Mouse (Mus musculus) naive thymus-derived CD4-positive, alpha-beta T cell, adult 2 months (primary cell): Measurements from ENCODE around the gene Stk4.

Experiments
- DNase-seq: peaks from one replicate; pipeline ENCODE4 v3.0.0-alpha.2; 2011; ENCODE audit warnings: low read depth

Stk4 gene

DNA sequence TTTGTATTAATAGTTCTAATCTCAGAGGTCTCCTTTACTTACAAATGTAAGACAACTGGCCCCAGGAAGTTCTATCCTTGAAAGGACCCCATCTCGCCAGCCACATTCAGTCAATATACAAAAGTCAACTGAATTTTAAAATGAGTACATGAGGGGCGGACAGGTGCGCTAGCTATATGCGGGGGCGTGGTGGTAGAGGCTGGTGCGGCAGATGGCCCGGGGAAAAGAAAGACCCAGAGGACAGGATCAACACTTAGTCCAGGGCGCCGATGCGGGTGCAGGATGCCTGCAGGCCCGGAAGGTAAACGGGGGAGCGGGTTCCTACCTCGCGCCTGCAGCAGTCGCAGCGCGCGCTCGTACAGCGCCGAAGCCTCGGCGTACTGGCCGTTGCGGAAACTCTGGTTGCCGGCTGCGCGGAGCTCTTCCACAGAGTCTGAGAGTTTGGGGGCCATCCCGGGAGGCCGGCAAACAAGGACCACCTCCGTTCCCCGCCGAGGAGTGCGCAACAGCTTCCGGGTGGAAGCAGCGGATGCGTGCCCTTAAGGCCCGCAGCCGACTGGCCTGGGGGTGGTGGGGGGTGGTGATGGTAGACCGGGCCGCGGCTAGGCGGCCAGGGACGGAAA lies at the start of gene Stk4:
Gene Stk4, plus strand, starts transcription at position 181 of the 623 bp plus-strand sequence.
- DNase-seq = peak; percentile 65

DNA sequence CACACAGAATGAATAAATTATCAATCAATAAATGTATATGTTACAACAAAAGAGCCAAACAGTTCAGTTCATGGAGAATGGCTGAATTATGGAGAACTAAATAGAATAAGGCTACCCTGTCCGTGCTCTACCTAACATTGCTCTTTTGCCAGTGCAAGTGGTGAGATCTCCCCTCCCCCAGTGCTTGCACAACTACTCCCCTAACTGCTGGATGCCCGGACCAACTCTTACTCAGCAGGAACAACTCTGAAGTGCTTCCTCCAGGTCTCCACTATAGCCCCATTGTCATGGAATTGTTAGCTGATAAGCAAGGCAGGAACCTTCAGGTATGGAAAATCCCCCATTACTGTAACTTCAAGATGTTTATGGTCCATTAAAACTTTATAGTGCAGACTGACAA lies 48.0 kb upstream of the Stk4 start:
- no peak for DNase-seq

DNA sequence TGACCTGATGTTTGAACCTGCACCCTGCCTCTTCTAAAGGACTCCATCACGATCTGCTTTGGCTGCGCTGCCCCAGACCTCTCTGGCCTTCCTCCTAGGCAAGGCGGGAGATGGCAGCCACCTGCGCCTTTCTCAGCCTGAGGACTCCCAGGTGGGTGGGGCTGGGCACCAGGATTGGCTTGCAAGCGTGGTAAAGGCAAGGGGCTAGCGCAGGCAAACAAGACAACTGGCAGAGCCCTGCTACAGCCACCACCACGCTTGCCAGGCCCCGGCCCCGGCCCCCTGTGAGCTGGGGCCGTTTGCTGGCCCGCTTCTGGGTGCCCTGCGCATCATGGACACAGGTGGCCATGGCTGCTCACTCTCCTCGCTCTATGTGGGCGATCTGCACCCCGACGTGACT lies 45.0 kb upstream of the Stk4 start, which contains the start of gene Pabpc1l:
Gene Pabpc1l, plus strand, starts transcription at position 301 of the 400 bp plus-strand sequence.
- DNase-seq = no peak

DNA sequence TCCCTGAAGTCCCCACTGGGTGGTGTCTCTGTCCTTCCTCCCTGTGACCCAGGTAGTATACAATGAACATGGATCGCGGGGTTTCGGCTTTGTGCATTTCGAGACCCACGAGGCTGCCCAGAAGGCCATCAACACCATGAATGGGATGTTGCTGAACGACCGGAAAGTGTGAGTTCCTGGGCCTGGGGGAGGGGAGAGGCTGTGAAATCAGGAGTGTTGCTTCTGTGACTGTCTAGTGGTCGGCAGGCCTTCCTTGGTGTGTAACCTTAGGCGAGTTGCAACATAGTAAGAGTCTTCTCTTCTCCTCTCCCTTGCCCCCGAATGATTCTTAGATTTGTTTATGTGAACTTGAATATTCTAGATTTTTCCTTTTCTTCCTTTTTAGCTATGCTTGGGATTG lies 39.0 kb upstream of the Stk4 start:
- DNase-seq = no peak

DNA sequence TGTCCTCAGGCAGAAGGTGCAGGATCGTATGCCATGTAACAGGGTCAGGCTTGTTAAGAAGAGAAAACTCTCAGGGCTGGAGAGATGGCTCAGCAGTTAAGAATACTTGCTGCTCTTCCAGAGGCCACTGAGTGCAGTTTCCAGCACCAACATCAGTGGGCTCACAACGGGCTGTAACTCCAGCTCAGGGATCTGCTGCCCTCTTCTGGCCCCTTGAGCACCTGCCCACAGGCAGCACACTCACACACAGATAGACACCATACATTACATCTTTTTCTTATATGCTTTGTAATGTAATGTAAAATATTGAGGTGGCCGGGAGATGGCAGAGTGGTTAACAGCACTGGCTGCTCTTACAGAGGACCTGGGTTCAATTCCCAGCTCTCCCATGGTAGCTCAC lies 37.1 kb upstream of the Stk4 start:
- no peak for DNase-seq

DNA sequence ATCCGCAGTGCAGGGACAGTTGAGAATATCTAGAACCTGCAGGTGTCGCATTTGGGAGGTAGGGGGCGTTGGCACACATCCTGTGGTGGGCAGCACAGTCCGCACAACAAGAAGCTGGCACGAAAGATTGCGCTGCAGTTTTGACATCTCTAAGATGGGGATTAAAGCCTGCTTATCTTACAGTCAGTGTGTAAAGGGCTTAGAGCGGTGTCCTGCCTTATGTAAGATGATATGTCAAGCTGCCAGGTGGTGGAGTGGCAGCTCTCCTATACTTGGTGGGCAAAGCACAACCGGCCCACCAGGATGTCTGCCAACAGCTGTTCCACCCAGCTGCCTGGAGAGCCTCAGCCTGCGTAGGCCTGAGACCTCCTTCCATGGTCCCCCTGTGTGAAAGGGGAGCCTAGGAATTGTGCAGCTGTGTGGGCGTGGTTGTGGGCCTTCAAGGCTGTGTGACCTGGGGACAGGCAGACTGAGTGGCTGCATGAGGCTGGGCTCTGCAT lies 33.6 kb upstream of the Stk4 start:
- peak; percentile 24 for DNase-seq

DNA sequence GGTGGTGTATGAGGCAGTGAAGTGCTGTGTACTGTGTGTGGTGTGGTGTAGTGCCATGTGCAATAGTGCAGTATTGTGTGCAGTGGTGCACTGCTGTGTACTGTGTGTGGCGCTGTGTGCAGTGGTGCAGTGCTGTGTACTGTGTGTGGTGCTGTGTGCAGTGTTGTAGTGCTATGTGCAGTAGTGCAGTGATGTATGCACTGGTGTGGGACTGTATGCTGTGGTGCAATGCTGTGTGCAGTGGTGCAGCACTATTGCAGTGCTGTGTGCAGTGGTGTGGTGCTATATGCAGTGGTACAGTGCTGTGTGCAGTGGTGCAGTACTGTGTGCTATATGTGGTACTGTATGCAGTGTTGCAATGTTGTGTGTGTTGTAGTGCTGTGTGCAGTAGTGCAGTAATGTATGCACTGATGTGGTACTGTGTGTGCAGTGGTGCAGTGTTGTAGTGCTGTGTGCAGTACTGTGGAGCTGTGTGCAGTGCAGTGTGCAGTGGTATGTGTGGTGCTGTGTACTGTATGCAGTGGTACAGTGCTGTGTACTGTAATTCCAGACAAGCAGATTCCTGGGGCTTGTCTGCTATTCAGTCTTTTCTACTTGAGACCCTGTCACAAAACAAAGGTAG lies 31.6 kb upstream of the Stk4 start:
- DNase-seq = no peak

DNA sequence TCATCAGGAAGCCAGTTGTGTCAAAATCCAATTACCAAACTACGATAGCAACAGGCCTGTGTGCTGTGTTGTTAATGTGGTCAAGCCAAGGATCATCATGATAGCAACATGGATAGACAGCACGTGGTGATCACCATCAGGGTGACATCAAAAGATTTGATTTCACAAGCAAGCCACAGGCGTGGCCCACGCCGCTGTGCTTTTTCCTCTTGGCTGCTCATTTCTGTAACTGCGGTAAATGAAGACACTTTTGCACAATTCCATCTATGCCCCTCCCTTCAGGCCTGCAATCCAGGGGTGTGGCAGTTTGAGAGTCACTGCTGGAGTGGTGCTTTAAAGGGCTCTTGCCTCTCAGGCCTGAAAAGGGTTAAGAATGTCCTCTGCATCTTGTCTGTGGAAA lies 29.2 kb upstream of the Stk4 start:
- DNase-seq = no peak

DNA sequence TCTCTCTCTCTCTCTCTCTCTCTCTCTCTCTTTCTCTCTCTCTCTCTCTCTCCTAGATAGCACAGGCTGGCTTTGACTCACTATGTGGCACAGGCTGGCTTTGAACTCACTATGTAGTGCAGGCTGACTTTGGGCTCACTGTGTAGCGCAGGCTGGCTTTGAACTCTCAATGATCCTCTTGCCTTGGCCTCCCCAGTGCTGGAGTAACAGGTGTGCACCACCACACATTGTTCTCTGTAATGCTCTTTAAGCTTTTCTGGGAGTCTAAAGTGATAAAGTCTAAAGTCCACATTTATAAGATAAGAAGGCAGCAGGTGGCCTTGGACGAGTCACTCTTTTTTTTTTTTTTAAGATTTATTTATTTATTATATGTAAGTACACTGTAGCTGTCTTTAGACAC lies 28.6 kb upstream of the Stk4 start:
- DNase-seq = no peak

DNA sequence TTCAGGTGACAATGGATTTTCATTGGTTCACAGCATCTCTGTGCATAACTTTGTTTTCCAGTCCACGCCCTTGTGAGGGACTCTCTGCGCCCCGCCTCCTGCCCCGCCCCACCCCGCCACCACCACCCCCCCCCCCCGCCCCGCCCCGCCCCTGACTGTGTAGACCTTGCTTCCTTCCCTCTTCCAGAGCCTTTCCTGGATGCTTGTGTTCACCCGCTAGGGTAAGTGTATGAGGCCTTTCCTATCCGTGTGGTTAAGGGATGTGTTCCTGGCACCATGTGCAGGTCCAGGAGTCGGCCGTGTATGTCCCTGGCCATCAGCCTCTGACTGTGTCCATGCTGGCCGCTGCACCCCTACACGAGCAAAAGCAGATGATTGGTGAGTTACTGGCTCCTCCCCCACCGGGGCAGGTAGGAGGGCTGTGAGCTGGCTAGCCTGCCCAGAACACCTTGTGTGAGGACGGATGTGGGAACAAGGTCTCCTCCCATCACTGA lies 22.9 kb upstream of the Stk4 start:
- DNase-seq = peak; percentile 78

DNA sequence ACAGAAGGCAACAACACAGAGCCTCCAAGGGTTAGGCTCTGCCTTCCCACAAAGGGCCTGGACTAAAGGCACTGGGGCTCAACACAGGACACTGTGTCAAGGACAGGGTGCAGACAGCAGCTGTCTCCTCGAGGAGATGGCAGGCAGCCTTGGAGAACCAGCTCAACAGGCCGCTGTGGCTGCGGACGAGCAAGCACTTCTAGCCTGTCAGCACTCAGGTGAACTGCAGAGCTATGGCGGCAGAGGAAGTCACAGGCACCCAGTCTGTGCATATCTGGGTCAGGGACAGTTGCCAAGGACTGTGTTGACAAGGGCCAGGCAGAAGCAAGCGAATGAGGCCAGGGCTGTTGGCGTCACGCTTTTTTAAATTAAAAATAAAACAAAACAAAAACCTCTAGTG lies 16.4 kb upstream of the Stk4 start:
- DNase-seq = no peak

DNA sequence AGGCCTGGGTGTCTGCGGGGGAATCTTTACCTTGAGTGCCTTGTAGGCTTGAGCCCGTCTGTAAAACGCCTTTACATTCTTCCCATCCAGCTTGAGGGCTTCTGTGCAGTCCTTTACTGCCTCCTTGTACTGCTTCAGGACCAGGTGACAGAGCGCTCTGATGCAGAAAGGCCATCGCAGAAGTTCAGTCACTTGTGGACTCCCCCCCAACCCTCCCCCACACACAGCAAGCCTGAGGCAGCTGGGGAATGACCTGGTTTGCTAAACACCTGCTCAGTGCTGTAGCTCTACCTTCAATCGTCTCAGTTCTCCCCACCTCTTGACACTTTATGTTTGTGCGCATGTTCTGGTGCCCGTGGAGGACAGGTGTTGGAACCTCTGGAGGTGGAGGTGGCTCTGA lies 15.5 kb upstream of the Stk4 start:
- DNase-seq = no peak

DNA sequence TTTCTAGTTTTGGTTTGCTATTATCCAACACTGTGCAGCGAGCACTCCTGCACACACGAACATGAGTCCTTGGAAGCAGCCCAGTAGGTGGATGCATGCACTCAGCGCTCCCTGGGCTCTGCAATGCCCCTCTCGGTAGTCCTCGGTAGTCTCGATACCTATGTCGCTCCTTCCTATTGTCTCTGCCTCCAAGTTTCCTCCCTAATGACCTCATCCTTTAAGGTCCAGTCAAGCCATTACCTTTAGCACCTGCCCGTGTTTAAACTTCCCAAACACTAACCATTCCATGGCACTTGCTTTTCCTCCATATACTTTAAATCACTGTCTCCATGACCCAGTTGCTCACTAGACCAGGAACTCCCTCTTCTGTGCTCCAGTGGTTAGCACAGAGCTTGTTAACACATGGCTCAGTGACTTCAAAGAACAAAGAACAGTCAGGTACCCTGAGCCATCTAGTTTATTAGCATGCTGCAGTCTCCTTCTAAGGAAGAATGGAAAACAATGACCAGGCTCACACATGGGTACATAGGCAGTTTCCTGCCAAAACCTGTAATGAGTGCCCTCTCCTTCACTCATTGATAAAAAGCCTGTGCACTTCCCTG lies 10.4 kb upstream of the Stk4 start:
- no peak for DNase-seq

DNA sequence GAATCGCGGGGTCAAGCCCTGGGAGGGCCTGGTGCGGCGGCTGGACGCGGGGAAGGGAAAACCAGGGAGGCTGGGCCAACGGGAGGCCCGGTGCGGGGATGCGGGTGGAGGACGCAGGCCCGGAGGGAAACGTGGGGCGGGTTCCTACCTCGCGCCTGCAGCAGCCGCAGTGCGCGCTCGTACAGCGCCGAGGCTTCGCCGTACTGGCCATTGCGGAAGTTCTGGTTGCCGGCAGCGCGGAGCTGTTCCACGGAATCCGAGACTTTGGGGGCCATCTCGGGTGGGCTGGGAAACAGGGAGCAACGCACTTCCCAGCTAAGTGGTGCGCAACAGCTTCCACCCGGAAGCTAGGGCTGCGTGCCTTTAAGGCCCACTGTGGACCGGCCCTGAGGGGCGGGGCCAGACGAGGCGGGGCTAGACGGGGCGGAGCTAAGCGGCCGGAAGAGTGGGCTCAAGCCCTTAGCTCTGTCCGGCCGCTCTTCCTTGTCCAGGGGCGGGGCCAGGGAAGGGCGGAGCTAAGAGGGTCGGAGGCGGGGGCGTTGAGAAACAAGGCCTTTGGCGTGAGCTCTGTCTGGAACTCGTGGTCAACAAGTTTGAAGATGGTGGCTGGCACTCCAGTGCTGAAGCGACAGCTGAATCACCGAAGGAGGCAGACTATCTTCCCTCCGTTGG lies 779 bp downstream of the Stk4 start, which contains the start of gene Tomm34:
Gene Tomm34, minus strand, starts transcription at position 405 of the 672 bp plus-strand sequence.
- DNase-seq = peak; percentile 89

DNA sequence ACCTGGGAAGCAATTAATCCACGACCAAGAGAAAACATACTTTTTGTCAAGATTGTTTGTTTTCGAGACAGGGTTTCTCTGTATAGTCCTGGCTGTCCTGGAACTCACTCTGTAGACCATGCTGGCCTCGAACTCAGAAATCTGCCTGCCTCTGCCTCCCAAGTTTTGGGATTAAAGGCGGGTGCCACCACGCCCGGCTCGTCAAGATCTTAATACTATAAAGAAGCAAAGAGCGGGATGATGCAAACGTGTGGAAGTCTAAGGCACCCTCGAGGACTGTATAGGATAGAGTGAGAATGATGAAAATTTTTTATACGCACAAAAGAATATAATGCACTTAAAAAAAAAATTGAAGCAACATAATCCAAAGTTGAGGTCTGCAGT lies 1.3 kb downstream of the Stk4 start:
- DNase-seq = peak; percentile 23

DNA sequence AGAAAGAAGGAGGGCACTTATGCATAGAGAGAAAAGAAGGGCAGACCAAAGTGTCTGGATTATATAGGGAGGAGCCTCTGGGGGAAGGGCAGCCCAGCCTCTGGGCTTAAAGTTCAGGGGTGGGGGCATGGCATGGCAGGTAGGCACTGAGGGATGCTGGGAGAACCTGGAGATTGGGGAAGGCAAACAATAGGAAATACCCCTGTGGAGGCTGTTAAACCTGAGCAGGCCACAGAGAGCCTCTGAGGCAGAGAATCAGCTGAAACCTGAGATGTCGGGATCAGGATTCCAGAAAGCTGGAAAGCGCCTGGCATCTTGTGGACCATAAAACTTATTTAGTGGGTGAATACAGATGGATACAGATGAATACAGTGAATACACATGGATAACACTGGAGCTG lies 2.0 kb downstream of the Stk4 start:
- DNase-seq = peak; percentile 12

DNA sequence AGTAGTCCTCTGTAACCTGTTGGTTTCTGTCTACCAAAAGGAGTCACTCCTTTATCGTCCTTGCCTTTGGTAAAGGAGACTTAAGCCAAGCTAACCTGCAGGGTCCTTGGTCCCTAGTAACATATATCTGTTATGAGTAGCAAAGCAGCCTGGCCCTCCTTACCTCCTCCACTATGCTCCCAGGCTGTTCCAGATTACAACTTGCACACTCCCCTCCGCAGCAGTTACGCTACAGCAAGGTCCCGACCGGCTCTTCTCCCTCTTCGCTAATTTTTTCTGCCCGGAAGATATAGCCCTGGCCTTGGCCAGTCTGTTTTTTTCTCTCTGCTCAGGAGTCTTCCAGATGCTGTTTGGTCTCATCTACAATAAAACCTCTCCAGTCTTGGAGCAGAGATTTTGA lies 3.0 kb downstream of the Stk4 start:
- no peak for DNase-seq

DNA sequence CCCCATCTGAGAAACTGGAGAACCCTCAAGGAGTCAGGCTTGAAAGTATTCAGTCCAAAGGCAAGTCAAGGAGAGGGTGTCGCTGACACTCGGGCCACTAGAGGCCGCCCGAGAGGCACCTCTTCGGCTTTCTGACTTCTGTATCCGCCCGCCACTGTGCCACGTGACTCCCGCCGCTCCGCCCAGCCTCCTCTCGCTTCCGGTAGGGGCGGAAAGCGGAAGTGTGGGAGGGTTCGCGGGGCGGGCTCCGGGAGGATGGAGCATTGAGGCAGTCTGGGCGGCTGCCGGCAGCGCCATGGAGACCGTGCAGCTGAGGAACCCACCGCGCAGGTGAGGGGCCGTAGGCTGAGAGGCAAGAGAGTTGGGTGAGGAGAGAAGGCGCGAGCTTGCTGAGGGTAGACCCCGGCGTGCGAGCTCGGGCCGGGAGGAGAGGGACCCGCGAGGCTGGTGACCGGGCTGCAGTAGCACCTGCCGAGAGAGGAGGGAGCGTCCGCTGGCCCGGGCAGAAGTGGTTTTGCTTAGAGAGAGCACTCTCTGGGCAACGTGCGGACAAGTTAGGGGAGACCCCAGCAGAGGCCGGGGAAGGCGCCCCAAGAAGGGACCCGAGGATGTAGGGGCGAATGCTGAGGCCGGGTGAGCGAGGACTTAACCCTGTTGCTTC lies 3.9 kb downstream of the Stk4 start:
- DNase-seq = peak; percentile 99

DNA sequence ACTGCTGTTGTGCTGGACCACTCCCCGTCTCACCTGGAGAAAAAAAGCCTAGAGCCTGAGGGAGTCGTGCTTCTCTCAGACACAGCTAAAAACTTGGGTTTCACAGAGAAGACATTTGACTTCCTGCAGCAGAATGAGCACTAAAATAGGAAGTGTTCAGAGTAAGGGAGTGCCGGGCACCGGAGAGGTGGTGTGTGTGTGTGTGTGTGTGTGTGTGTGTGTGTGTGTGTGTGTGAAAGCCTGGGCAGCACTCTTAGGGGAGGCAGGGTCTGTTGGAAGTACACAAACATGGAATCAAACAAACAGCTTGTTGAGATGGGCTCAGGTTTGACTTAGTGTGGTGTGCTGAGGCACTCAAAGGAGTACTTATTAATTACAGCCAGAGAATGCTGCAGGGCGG lies 5.0 kb downstream of the Stk4 start:
- DNase-seq = peak; percentile 73

DNA sequence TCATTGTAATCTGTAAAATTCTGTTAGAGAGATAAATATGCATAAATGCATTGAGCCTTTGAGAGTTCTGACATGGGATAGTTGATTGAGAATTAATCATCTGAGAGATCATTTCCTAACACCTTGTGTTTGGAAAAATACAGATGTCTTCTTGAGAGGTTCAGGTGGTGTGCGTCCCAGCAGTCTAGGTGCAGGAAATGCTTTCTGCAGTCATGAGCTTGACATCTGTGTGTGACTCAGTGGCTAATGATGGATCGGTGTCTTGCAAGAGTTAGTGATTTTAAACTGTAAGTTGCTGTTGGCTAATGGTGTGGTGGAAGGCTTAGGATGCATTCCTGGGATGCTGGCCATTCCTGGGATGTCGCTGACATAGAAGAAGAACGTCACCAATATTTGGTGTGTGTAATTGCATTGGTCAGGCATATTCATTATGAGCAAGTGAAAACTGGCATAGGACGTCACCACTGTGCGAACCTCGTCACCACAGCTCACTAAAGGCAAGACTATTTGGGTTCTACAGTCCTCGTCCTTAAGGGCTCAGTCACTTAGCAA lies 6.8 kb downstream of the Stk4 start:
- peak; percentile 53 for DNase-seq

DNA sequence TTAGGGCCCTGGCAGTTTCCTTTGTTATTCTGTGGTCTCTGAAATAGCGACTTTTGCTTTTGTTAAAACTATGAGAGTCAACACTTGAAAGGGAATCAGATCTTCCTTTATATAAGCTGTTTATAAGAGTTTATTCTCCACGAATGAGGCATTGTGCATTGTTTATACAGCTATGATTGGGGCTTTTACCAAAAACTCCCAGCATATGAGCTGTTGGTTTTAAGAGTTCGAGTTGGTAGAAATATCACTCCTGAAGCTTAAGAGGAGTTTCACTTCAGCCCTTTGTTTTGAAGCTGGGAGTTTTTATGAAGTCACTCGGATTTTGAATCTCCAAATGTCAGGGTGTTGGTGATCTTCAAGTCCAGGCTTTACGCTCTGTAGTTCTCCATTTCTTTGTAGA lies 7.8 kb downstream of the Stk4 start:
- peak; percentile 70 for DNase-seq

DNA sequence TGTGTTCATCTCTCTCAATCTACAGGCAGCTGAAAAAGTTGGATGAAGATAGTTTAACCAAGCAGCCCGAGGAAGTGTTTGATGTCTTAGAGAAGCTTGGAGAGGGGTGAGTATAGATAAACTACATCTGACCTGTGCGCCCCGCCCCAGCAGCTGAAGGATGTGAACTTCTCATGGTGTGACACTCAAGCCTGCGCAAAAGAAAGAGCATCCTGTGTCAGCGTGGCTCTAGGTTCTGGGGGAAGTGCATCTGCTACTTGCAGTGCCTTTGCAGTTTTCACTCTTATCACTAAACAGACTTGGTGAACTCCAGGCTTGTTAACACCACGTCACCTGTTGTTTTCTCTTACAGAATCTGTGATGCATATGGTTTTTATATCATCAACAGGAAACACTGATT lies 9.4 kb downstream of the Stk4 start:
- DNase-seq = peak; percentile 91
